Mouse (Mus musculus): ENCODE data around the gene Efcab6. TPM values are rescaled to one million over a fixed set of nuclear protein-coding genes. Genes with fewer than 3 reads are reported as not detected.

The Efcab6 gene
- polyA plus RNA-seq, 1 experiment from 2014 or later = 0.55 TPM

- Histone ChIP-seq H3K27me3 (ENCODE audit: control insufficient read depth, insufficient read depth, low read length) (peaks cover 5% of the 10 kb centered on the region; the same call in 1 of the 2 replicates), H3K4me1 (ENCODE audit: control insufficient read depth, insufficient read depth, low read length) (peaks cover 16% of the 10 kb centered on the region), H3K9ac (replicated peaks; ENCODE audit: low read depth, low read length) (no peak overlapping the region), H3K4me2 (ENCODE audit: low read depth, low read length) (no peak overlapping the region), H3K36me3 (ENCODE audit: control insufficient read depth, insufficient read depth, low read length) (no peaks in the 10 kb centered on the region), H3K9me3 (ENCODE audit: control insufficient read depth, low read length) (no peaks in the 10 kb centered on the region), H3K4me3 (ENCODE audit: low read depth, low read length) (no peak overlapping the region), H3K27ac (ENCODE audit: low read depth, low read length) (no peak overlapping the region)
- ATAC-seq (ENCODE audit: low read depth) = no peak
- WGBS = 16% methylated on average over 7 of the region's 7 CpGs
Measured at GRCm38 (mm10) chr15:84072226-84072625, 7.0 kb upstream of the Efcab6 start.

GRCm38 (mm10) chr15:84070116-84070676 lies 5.0 kb upstream of the Efcab6 start:
- Histone ChIP-seq H3K9me3 (ENCODE audit: control insufficient read depth, low read length) (no peaks in the 10 kb centered on the region), H3K4me1 (ENCODE audit: control insufficient read depth, insufficient read depth, low read length) (peaks cover 16% of the 10 kb centered on the region), H3K36me3 (ENCODE audit: control insufficient read depth, insufficient read depth, low read length) (no peaks in the 10 kb centered on the region), H3K4me3 (ENCODE audit: low read depth, low read length) (no peak overlapping the region), H3K4me2 (ENCODE audit: low read depth, low read length) (peak overlapping the region; percentile 27; the same call in 1 of the 2 replicates), H3K27me3 (ENCODE audit: control insufficient read depth, insufficient read depth, low read length) (peaks cover 5% of the 10 kb centered on the region; the same call in 1 of the 2 replicates), H3K27ac (ENCODE audit: low read depth, low read length) (no peak overlapping the region), H3K9ac (replicated peaks; ENCODE audit: low read depth, low read length) (no peak overlapping the region)
- 6% methylated on average over 13 of the region's 13 CpGs for WGBS
- no peak for ATAC-seq (ENCODE audit: low read depth)

GRCm38 (mm10) chr15:84069455-84070050 lies 4.4 kb upstream of the Efcab6 start:
- H3K9ac ChIP-seq (replicated peaks; ENCODE audit: low read depth, low read length) = no peak overlapping the region
- H3K4me2 ChIP-seq (ENCODE audit: low read depth, low read length) = peak overlapping the region; percentile 27
- peaks cover 5% of the 10 kb centered on the region; the same call in 1 of the 2 replicates for H3K27me3 ChIP-seq (ENCODE audit: control insufficient read depth, insufficient read depth, low read length)

DNA sequence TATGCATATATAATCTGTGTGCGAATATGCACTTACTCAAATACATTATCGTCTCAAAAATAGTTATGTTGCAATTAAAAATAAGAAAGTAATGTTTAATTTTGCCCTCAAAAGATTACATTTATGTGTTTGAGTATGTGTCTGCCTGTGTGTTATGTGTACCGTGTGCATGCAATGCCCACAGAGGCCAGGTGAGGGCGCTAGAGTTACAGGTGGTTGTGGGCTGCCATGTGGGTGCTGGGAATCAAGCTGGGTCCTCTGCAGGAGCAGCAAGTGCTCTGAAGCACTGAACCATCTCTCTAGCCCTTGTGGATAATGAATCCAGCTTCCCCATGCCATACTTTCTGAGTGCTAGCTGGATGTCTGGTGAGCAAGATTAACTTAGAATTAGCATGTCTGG lies 522 bp upstream of the Efcab6 start:
- Histone ChIP-seq H3K4me2 (ENCODE audit: low read depth, low read length) (no peak overlapping the region), H3K9ac (replicated peaks; ENCODE audit: low read depth, low read length) (no peak overlapping the region), H3K9me3 (ENCODE audit: control insufficient read depth, low read length) (no peaks in the 10 kb centered on the region), H3K4me3 (ENCODE audit: low read depth, low read length) (no peak overlapping the region), H3K4me1 (ENCODE audit: control insufficient read depth, insufficient read depth, low read length) (peaks cover 13% of the 10 kb centered on the region), H3K36me3 (ENCODE audit: control insufficient read depth, insufficient read depth, low read length) (no peaks in the 10 kb centered on the region), H3K27me3 (ENCODE audit: control insufficient read depth, insufficient read depth, low read length) (peaks cover 5% of the 10 kb centered on the region; the same call in 1 of the 2 replicates), H3K27ac (ENCODE audit: low read depth, low read length) (no peak overlapping the region)
- WGBS = 65% methylated on average over 4 of the region's 4 CpGs
- ATAC-seq (ENCODE audit: low read depth) = no peak

More at GRCm38 (mm10) chr15:84069455-84070050, 4.4 kb upstream of the Efcab6 start:
- no peaks in the 10 kb centered on the region for H3K36me3 ChIP-seq (ENCODE audit: control insufficient read depth, insufficient read depth, low read length)
- H3K4me1 ChIP-seq (ENCODE audit: control insufficient read depth, insufficient read depth, low read length) = peaks cover 14% of the 10 kb centered on the region
- H3K4me3 ChIP-seq (ENCODE audit: low read depth, low read length) = no peak overlapping the region
- no peak for ATAC-seq (ENCODE audit: low read depth)
- H3K27ac ChIP-seq (ENCODE audit: low read depth, low read length) = no peak overlapping the region
- WGBS = 8% methylated on average over 16 of the region's 16 CpGs
- H3K9me3 ChIP-seq (ENCODE audit: control insufficient read depth, low read length) = no peaks in the 10 kb centered on the region

DNA sequence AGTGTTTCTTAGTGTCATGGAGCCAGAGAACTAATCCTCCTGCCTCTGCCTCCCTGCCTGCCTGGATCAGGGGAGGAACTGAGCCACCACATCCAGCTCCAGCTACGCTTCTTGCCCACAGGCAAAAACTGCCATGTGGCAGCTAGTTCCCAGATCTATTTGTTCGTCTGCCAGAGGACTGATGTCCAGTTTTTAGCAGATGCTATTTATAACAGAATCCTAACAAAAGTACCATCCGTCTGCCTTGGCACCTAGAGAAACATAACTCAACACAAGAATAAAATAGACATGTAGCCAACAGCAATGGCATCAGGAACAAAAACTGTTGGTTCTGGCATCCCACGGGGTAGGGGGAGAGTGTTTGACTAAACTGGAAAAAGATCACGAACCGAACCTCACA lies 6.3 kb downstream of the Efcab6 start:
- Histone ChIP-seq H3K4me2 (ENCODE audit: low read depth, low read length) (no peak overlapping the region), H3K4me3 (ENCODE audit: low read depth, low read length) (no peak overlapping the region), H3K27ac (ENCODE audit: low read depth, low read length) (no peak overlapping the region), H3K27me3 (ENCODE audit: control insufficient read depth, insufficient read depth, low read length) (no peaks in the 10 kb centered on the region), H3K36me3 (ENCODE audit: control insufficient read depth, insufficient read depth, low read length) (no peaks in the 10 kb centered on the region), H3K9me3 (ENCODE audit: control insufficient read depth, low read length) (no peaks in the 10 kb centered on the region), H3K9ac (replicated peaks; ENCODE audit: low read depth, low read length) (no peak overlapping the region), H3K4me1 (ENCODE audit: control insufficient read depth, insufficient read depth, low read length) (no peaks in the 10 kb centered on the region)
- 76% methylated on average over 6 of the region's 6 CpGs for WGBS
- ATAC-seq (ENCODE audit: low read depth) = no peak

- no peak for ATAC-seq (ENCODE audit: low read depth)
- H3K9ac ChIP-seq (replicated peaks; ENCODE audit: low read depth, low read length) = no peak overlapping the region
- no peaks in the 10 kb centered on the region for H3K27me3 ChIP-seq (ENCODE audit: control insufficient read depth, insufficient read depth, low read length)
- H3K4me3 ChIP-seq (ENCODE audit: low read depth, low read length) = no peak overlapping the region
- 74% methylated on average over 5 of the region's 5 CpGs for WGBS
- no peaks in the 10 kb centered on the region for H3K36me3 ChIP-seq (ENCODE audit: control insufficient read depth, insufficient read depth, low read length)
- H3K9me3 ChIP-seq (ENCODE audit: control insufficient read depth, low read length) = no peaks in the 10 kb centered on the region
- H3K4me1 ChIP-seq (ENCODE audit: control insufficient read depth, insufficient read depth, low read length) = no peaks in the 10 kb centered on the region
- H3K4me2 ChIP-seq (ENCODE audit: low read depth, low read length) = no peak overlapping the region
- H3K27ac ChIP-seq (ENCODE audit: low read depth, low read length) = no peak overlapping the region
Measured at GRCm38 (mm10) chr15:84056083-84056482, 9.1 kb downstream of the Efcab6 start.

DNA sequence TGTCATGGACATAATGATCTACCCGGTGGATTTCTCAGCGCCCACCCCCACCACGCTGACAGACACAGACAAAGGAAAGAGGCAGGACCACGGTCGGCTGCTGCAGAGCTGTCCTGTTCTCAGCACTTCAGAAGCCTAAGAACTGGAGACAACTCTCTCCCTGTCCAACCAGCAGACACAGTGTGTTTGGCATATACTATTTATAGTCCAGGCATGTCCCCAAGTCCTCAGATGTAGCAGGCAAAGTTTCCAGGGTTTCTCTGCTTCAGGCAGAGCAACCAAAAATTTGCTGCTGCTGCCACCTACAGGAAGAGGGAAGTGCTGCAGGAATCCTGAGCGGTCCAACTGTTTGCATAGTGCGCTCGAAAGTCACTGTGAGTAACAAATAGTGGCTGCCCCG lies 11.3 kb downstream of the Efcab6 start:
- 38% methylated on average over 9 of the region's 9 CpGs for WGBS
- no peaks in the 10 kb centered on the region for H3K27me3 ChIP-seq (ENCODE audit: control insufficient read depth, insufficient read depth, low read length)
- no peak overlapping the region for H3K4me2 ChIP-seq (ENCODE audit: low read depth, low read length)
- no peak overlapping the region for H3K27ac ChIP-seq (ENCODE audit: low read depth, low read length)
- peak; percentile 69; the same call in 1 of the 2 replicates for ATAC-seq (ENCODE audit: low read depth)
- H3K4me1 ChIP-seq (ENCODE audit: control insufficient read depth, insufficient read depth, low read length) = no peaks in the 10 kb centered on the region
- no peaks in the 10 kb centered on the region for H3K36me3 ChIP-seq (ENCODE audit: control insufficient read depth, insufficient read depth, low read length)
- no peak overlapping the region for H3K9ac ChIP-seq (replicated peaks; ENCODE audit: low read depth, low read length)
- H3K4me3 ChIP-seq (ENCODE audit: low read depth, low read length) = no peak overlapping the region
- no peaks in the 10 kb centered on the region for H3K9me3 ChIP-seq (ENCODE audit: control insufficient read depth, low read length)

GRCm38 (mm10) chr15:84053240-84053639 lies 11.9 kb downstream of the Efcab6 start:
- no peaks in the 10 kb centered on the region for H3K27me3 ChIP-seq (ENCODE audit: control insufficient read depth, insufficient read depth, low read length)
- no peak overlapping the region for H3K27ac ChIP-seq (ENCODE audit: low read depth, low read length)
- H3K4me1 ChIP-seq (ENCODE audit: control insufficient read depth, insufficient read depth, low read length) = no peaks in the 10 kb centered on the region
- no peaks in the 10 kb centered on the region for H3K36me3 ChIP-seq (ENCODE audit: control insufficient read depth, insufficient read depth, low read length)
- no peak overlapping the region for H3K4me3 ChIP-seq (ENCODE audit: low read depth, low read length)
- no peaks in the 10 kb centered on the region for H3K9me3 ChIP-seq (ENCODE audit: control insufficient read depth, low read length)
- 98% methylated on average over 4 of the region's 4 CpGs for WGBS
- ATAC-seq (ENCODE audit: low read depth) = peak; percentile 31; the same call in 1 of the 2 replicates
- H3K4me2 ChIP-seq (ENCODE audit: low read depth, low read length) = no peak overlapping the region
- no peak overlapping the region for H3K9ac ChIP-seq (replicated peaks; ENCODE audit: low read depth, low read length)

GRCm38 (mm10) chr15:84052390-84052789 lies 12.8 kb downstream of the Efcab6 start:
- H3K4me3 ChIP-seq (ENCODE audit: low read depth, low read length) = no peak overlapping the region
- no peak overlapping the region for H3K9ac ChIP-seq (replicated peaks; ENCODE audit: low read depth, low read length)
- 76% methylated on average over 9 of the region's 9 CpGs for WGBS
- no peaks in the 10 kb centered on the region for H3K36me3 ChIP-seq (ENCODE audit: control insufficient read depth, insufficient read depth, low read length)
- no peaks in the 10 kb centered on the region for H3K9me3 ChIP-seq (ENCODE audit: control insufficient read depth, low read length)
- no peaks in the 10 kb centered on the region for H3K27me3 ChIP-seq (ENCODE audit: control insufficient read depth, insufficient read depth, low read length)
- H3K4me2 ChIP-seq (ENCODE audit: low read depth, low read length) = no peak overlapping the region
- no peaks in the 10 kb centered on the region for H3K4me1 ChIP-seq (ENCODE audit: control insufficient read depth, insufficient read depth, low read length)
- H3K27ac ChIP-seq (ENCODE audit: low read depth, low read length) = no peak overlapping the region
- no peak for ATAC-seq (ENCODE audit: low read depth)
